Mouse (Mus musculus): ENCODE data around the gene Gm6588. TPM values are rescaled to one million over a fixed set of nuclear protein-coding genes. Genes with fewer than 3 reads are reported as not detected.
A peak's percentile ranks its signal among the peaks of the same experiment; 100 is the strongest.

Gm6588 gene
- polyA plus RNA-seq, 1 experiment from 2014 or later, result 0.78 TPM

- WGBS, result 54% methylated on average over 8 of the region's 8 CpGs
- peak overlapping the region; percentile 58 for H3K9ac ChIP-seq
- H3K9me3 ChIP-seq, result no peaks in the 10 kb centered on the region
- peaks cover 43% of the 10 kb centered on the region for H3K4me1 ChIP-seq (replicated peaks)
- no peak overlapping the region for H3K4me3 ChIP-seq
- ATAC-seq (ENCODE audit: low FRiP score), result peak; percentile 34; the same call in 1 of the 2 replicates
- no peaks in the 10 kb centered on the region for H3K36me3 ChIP-seq
- H3K4me2 ChIP-seq, result no peak overlapping the region
- no peaks in the 10 kb centered on the region for H3K27me3 ChIP-seq
- peak overlapping the region; percentile 80 for H3K27ac ChIP-seq
Measured at GRCm38 (mm10) chr5:112499918-112500682, 50.9 kb downstream of the Gm6588 start.

Other genes starting within 250 kb of the Gm6588 start
- 1.9 and 3.3 TPM in 2 replicates for gene Cryba4, start 196.9 kb upstream of the Gm6588 start, polyA plus RNA-seq (2015; fragmentation: Nextera tagmentation; extraction: Ambion mirVana)
- 5.2 and 5.5 TPM in 2 replicates for gene Crybb1, start 193.6 kb upstream of the Gm6588 start, polyA plus RNA-seq (2015; fragmentation: Nextera tagmentation; extraction: Ambion mirVana)
- 26.9 and 30.0 TPM in 2 replicates for gene Tpst2, start 172.7 kb upstream of the Gm6588 start, polyA plus RNA-seq (2015; fragmentation: Nextera tagmentation; extraction: Ambion mirVana)
- gene Tfip11, start 123.1 kb upstream of the Gm6588 start, polyA plus RNA-seq (2015; fragmentation: Nextera tagmentation; extraction: Ambion mirVana), result 32.2 and 33.7 TPM in 2 replicates
- 53.6 and 60.2 TPM in 2 replicates for gene Srrd, start 106.4 kb upstream of the Gm6588 start, polyA plus RNA-seq (2015; fragmentation: Nextera tagmentation; extraction: Ambion mirVana)
- gene Hps4, start 106.3 kb upstream of the Gm6588 start, polyA plus RNA-seq (2015; fragmentation: Nextera tagmentation; extraction: Ambion mirVana), result 40.3 and 43.2 TPM in 2 replicates
- 0.17 and 0.34 TPM in 2 replicates for gene Gm6583, start 93.4 kb upstream of the Gm6588 start, polyA plus RNA-seq (2015; fragmentation: Nextera tagmentation; extraction: Ambion mirVana)
- 35.5 and 37.7 TPM in 2 replicates for gene Asphd2, start 54.6 kb upstream of the Gm6588 start, polyA plus RNA-seq (2015; fragmentation: Nextera tagmentation; extraction: Ambion mirVana)
- gene Sez6l, start 127.8 kb downstream of the Gm6588 start, polyA plus RNA-seq (2015; fragmentation: Nextera tagmentation; extraction: Ambion mirVana), result 28.4 and 32.5 TPM in 2 replicates